Mouse (Mus musculus): ENCODE measurements around the gene Tanc1. TPM values are rescaled to one million over a fixed set of nuclear protein-coding genes. Genes with fewer than 3 reads are reported as not detected.

The Tanc1 gene
- total RNA-seq, 2 experiments from 2014 or later = 26.3 to 32.3 TPM

GRCm38 (mm10) chr2:59676041-59676440, 64.2 kb downstream of the Tanc1 start:
- H3K27ac ChIP-seq = no peak overlapping the region
- TF ChIP-seq CTCF (IDR thresholded peaks at IDR 0.05) = no peak
- no peak for DNase-seq (ENCODE audit: extremely low spot score in 1 of 2, low spot score in 2 of 2)
- intact Hi-C loops (cut with DNase I) = no loop called here
- no peak overlapping the region for H3K4me3 ChIP-seq

GRCm38 (mm10) chr2:59676442-59676841, 64.6 kb downstream of the Tanc1 start:
- Histone ChIP-seq H3K4me3 (no peak overlapping the region), H3K27ac (no peak overlapping the region)
- DNase-seq (ENCODE audit: extremely low spot score in 1 of 2, low spot score in 2 of 2) = no peak
- TF ChIP-seq CTCF (IDR thresholded peaks at IDR 0.05) = no peak
- intact Hi-C loops (cut with DNase I) = no loop called here

DNA sequence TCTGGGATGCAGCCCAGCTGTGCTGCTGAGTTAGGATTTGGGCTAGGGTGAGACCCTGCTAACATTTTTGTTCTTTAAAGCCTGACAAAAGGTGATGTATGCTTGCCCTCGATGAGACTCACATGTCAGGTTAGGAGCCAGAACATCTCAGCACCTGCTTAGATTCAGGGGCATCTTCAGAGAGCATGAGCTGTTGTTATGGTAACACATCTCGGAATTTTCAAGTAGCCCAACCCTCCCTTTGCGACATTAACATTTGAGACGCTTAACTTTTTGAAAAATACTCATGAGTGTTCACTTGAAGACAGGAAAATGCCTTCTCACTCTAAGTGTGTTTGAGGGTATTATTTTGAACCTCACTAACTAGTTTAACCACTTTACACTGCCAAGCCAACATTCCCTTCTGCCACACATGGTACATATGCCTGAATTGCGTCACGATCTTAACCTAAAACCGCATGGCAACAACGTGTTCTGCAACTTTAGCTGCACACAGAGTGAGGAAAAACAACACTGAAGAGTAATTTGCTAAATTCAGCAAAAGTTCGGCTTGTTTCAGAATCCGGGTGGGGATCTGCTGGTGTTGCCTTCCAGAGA, 67.7 kb downstream of the Tanc1 start:
- Histone ChIP-seq H3K4me3 (no peak overlapping the region), H3K27ac (no peak overlapping the region)
- no peak for TF ChIP-seq CTCF (IDR thresholded peaks at IDR 0.05)
- DNase-seq (ENCODE audit: extremely low spot score in 1 of 2, low spot score in 2 of 2) = no peak
- intact Hi-C loops (cut with DNase I) = no loop called here

GRCm38 (mm10) chr2:59680736-59681135, 68.9 kb downstream of the Tanc1 start:
- no peak for DNase-seq (ENCODE audit: extremely low spot score in 1 of 2, low spot score in 2 of 2)
- H3K4me3 ChIP-seq = no peak overlapping the region
- H3K27ac ChIP-seq = no peak overlapping the region
- TF ChIP-seq CTCF (IDR thresholded peaks at IDR 0.05) = no peak
- intact Hi-C loops (cut with DNase I) = no loop called here

- Histone ChIP-seq H3K27ac (no peak overlapping the region), H3K4me3 (no peak overlapping the region)
- DNase-seq (ENCODE audit: extremely low spot score in 1 of 2, low spot score in 2 of 2) = no peak
- TF ChIP-seq CTCF (IDR thresholded peaks at IDR 0.05) = no peak
- intact Hi-C loops (cut with DNase I) = no loop called here
These were observed 69.3 kb downstream of the Tanc1 start for GRCm38 (mm10) chr2:59681181-59681580.

- intact Hi-C loops (cut with DNase I) = no loop called here
- H3K4me3 ChIP-seq = no peak overlapping the region
- H3K27ac ChIP-seq = no peak overlapping the region
- no peak for DNase-seq (ENCODE audit: extremely low spot score in 1 of 2, low spot score in 2 of 2)
- no peak for TF ChIP-seq CTCF (IDR thresholded peaks at IDR 0.05)
These were observed 73.2 kb downstream of the Tanc1 start for GRCm38 (mm10) chr2:59684864-59685605.

DNA sequence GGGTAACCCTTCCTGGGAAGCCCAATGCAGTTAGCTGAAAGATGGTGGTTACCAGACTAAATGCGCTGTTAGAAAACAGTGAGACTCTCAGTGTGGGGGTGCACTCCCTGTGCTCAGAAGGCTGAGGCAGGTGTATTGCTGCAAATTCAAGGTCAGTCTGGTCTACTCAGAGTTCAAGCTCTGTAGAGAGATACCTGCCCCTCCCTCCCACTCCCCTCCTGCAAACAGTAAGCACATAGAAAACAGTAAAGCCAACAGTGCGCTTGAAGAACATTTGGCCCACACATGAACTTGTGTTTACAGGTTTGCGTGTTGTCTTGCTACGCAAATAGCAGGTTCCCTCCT, 73.7 kb downstream of the Tanc1 start:
- Histone ChIP-seq H3K27ac (no peak overlapping the region), H3K4me3 (no peak overlapping the region)
- intact Hi-C loops (cut with DNase I) = no loop called here
- DNase-seq (ENCODE audit: extremely low spot score in 1 of 2, low spot score in 2 of 2) = no peak
- TF ChIP-seq CTCF (IDR thresholded peaks at IDR 0.05) = no peak

DNA sequence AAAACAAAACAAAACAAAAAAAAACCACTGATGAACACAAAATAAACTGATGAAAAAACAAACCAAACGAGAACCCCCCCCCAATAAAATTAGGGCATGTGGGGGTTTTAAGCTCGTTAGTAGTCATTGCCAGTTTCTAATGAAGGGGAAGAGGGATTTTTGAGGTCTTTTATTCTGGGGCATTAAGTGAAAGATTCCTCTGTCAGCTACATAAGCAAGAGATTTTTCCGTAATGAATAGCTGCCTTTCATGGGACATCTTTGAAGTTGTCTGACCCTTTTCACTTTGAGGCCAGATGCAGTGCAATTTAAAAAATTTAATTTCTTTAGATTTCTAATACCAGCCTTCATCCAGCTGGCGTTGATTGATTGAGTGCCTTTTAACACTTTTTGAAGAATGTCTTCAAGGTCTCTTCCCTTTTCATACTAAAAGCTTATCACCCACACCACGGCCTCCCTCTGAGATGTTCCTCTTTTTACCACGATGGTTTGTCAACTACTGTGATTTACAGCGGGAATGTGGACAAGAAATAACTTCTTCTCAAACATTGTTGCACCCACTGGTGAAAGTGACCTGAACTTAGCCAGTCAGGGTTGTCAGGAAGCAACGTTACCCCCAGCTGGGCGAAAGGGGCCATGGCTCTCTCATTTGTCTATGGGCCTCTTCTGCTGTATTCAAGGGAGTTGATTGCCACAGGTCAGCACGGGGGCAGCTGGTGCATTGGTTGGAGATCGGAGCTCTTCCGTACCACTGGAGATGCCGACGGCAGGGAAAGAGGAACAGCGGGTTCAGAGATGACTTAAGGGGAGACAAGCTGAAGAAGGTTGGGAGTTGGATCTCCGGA, 76.6 kb downstream of the Tanc1 start:
- DNase-seq (ENCODE audit: extremely low spot score in 1 of 2, low spot score in 2 of 2) = no peak
- no peak overlapping the region for H3K27ac ChIP-seq
- no peak for TF ChIP-seq CTCF (IDR thresholded peaks at IDR 0.05)
- no peak overlapping the region for H3K4me3 ChIP-seq
- intact Hi-C loops (cut with DNase I) = no loop called here

GRCm38 (mm10) chr2:59691112-59691511, 79.3 kb downstream of the Tanc1 start:
- H3K4me3 ChIP-seq = no peak overlapping the region
- DNase-seq (ENCODE audit: extremely low spot score in 1 of 2, low spot score in 2 of 2) = no peak
- no peak for TF ChIP-seq CTCF (IDR thresholded peaks at IDR 0.05)
- intact Hi-C loops (cut with DNase I) = no loop called here
- H3K27ac ChIP-seq = no peak overlapping the region

DNA sequence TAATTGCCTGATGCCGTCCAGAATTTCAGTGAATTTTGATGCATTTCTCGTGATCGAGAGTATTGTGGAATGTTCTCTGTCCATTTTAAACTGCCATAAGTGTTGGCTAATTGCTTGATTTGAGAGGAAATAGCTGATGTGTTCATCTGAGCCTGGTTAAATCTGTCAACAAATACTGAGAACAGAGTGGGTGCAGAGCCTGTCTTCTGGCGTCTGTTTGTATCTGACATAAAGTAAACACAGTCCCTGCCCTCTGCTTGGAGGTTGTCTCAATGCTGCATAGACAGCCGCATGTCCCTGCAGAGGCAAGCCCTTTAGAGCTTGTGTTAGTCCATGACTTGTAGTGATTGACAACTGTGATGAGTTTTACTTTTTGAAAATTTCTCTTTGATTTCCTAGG, 81.6 kb downstream of the Tanc1 start:
- intact Hi-C loops (cut with DNase I) = no loop called here
- no peak for TF ChIP-seq CTCF (IDR thresholded peaks at IDR 0.05)
- no peak overlapping the region for H3K27ac ChIP-seq
- no peak for DNase-seq (ENCODE audit: extremely low spot score in 1 of 2, low spot score in 2 of 2)
- no peak overlapping the region for H3K4me3 ChIP-seq

- DNase-seq (ENCODE audit: extremely low spot score in 1 of 2, low spot score in 2 of 2) = no peak
- TF ChIP-seq CTCF (IDR thresholded peaks at IDR 0.05) = no peak
- intact Hi-C loops (cut with DNase I) = no loop called here
These were observed 85.3 kb downstream of the Tanc1 start for GRCm38 (mm10) chr2:59697123-59697522.

More at GRCm38 (mm10) chr2:59697123-59697522, 85.3 kb downstream of the Tanc1 start:
- H3K27ac ChIP-seq = no peak overlapping the region
- H3K4me3 ChIP-seq = no peak overlapping the region
